Mouse (Mus musculus) Patski (cell line): Measurements from ENCODE around the gene Ptdss2. TPM values are rescaled to one million over a fixed set of nuclear protein-coding genes. Genes with fewer than 3 reads are reported as not detected.

Experiments used
- ATAC-seq: fragments of 100-300 bp; one replicate; pipeline ENCODE4 v1.8.0; 2021
- CTCF ChIA-PET: fragments of 350-600 bp; sonication (Branson Sonifier 250); formaldehyde crosslinking; loops from one replicate; lab custom pipeline; 2022; ENCODE audit warnings: inconsistent platforms; lab: Charles Lee
- POLR2A ChIA-PET: fragments of 350-600 bp; sonication (Branson Sonifier 250); formaldehyde crosslinking; loops from one replicate; lab custom pipeline; 2022; ENCODE audit warnings: antibody characterized with exemption, inconsistent platforms; lab: Charles Lee
- DNase-seq: peaks from one replicate; pipeline ENCODE4 v3.0.0-alpha.2; 2011; ENCODE audit warnings: low read depth, low spot score
- H3K27me3 ChIP-seq: fragments of 371-371 bp; one replicate; pipeline ENCODE4 v1.5.1; 2021
- CTCF ChIP-seq: fragments of 100-300 bp; IDR thresholded peaks from one replicate; pipeline ENCODE4 v1.5.1; 2021
- in situ Hi-C: fragments of 300-500 bp; cut with MboI; formaldehyde crosslinking; loops from 3 replicates; pipeline ENCODE4 v1.11.1; 2018; ENCODE audit warnings: low pct_unique_long_range_greater_than_20kb, mixed read lengths
- polyA plus RNA-seq: library from polyadenylated mRNA; unstranded; gene quantifications from one replicate; pipeline ENCODE4 v1.2.3, GENCODE M21; 2021

The Ptdss2 gene
- polyA plus RNA-seq, 1 experiment from 2014 or later, result 96.0 TPM

- DNase-seq, result no peak
- peak; percentile 34 for ATAC-seq
- H3K27me3 ChIP-seq, result no peaks in the 10 kb centered on the region
- no peak for TF ChIP-seq CTCF
- ChIA-PET CTCF (interaction anchor here (1.8 kb wide), 1 partner anchor 29 kb away, joined by 4 read pairs; no protein-coding TSS in a partner anchor), POLR2A (no interaction called here)
- in situ Hi-C loops, result no loop called here
Measured at GRCm38 (mm10) chr7:141094487-141095205, 27.5 kb upstream of the Ptdss2 start.

GRCm38 (mm10) chr7:141096021-141096420 lies 26.2 kb upstream of the Ptdss2 start:
- TF ChIP-seq CTCF, result no peak
- ATAC-seq, result no peak
- CTCF ChIA-PET, result no interaction called here
- POLR2A ChIA-PET, result interaction anchor here (0.7 kb wide), 1 partner anchor 24 kb away, joined by 3 read pairs; no protein-coding TSS in a partner anchor
- H3K27me3 ChIP-seq, result peaks cover 6% of the 10 kb centered on the region
- in situ Hi-C loops, result no loop called here
- no peak for DNase-seq

GRCm38 (mm10) chr7:141096649-141097056 lies 25.5 kb upstream of the Ptdss2 start:
- ChIA-PET POLR2A (no interaction called here), CTCF (no interaction called here)
- no peak for TF ChIP-seq CTCF
- peaks cover 6% of the 10 kb centered on the region for H3K27me3 ChIP-seq
- in situ Hi-C loops, result no loop called here
- ATAC-seq (no peak), DNase-seq (no peak)

- CTCF ChIA-PET, result no interaction called here
- ATAC-seq (no peak), DNase-seq (no peak)
- H3K27me3 ChIP-seq, result peaks cover 6% of the 10 kb centered on the region
- in situ Hi-C loops, result no loop called here
- TF ChIP-seq CTCF, result no peak
- POLR2A ChIA-PET, result no interaction called here
Measured at GRCm38 (mm10) chr7:141097177-141097576, 25.0 kb upstream of the Ptdss2 start.

- no peak for TF ChIP-seq CTCF
- peaks cover 6% of the 10 kb centered on the region for H3K27me3 ChIP-seq
- ATAC-seq (no peak), DNase-seq (no peak)
- ChIA-PET CTCF (no interaction called here), POLR2A (no interaction called here)
- in situ Hi-C loops, result no loop called here
Measured at GRCm38 (mm10) chr7:141099911-141100691, 22.1 kb upstream of the Ptdss2 start, which contains the start of gene Sigirr. Gene Sigirr (minus strand): TSS chr7:141100572.

- ChIA-PET CTCF (no interaction called here), POLR2A (no interaction called here)
- ATAC-seq (no peak), DNase-seq (no peak)
- H3K27me3 ChIP-seq, result peaks cover 6% of the 10 kb centered on the region
- in situ Hi-C loops, result no loop called here
- TF ChIP-seq CTCF, result no peak
Measured at GRCm38 (mm10) chr7:141103161-141103560, 19.0 kb upstream of the Ptdss2 start.

- TF ChIP-seq CTCF, result no peak
- no peak for ATAC-seq
- H3K27me3 ChIP-seq, result no peaks in the 10 kb centered on the region
- CTCF ChIA-PET, result no interaction called here
- POLR2A ChIA-PET, result no interaction called here
- in situ Hi-C loops, result no loop called here
- no peak for DNase-seq
Measured at GRCm38 (mm10) chr7:141115874-141116273, 6.3 kb upstream of the Ptdss2 start.

- CTCF ChIA-PET, result no interaction called here
Measured at GRCm38 (mm10) chr7:141117636-141118035, 4.5 kb upstream of the Ptdss2 start, which contains the start of gene Ano9. Gene Ano9 (minus strand): TSS chr7:141117806.

GRCm38 (mm10) chr7:141119487-141119886 lies 2.7 kb upstream of the Ptdss2 start:
- in situ Hi-C loops, result no loop called here

More at GRCm38 (mm10) chr7:141117636-141118035, 4.5 kb upstream of the Ptdss2 start, which contains the start of gene Ano9:
- no peaks in the 10 kb centered on the region for H3K27me3 ChIP-seq
- DNase-seq (no peak), ATAC-seq (no peak)
- in situ Hi-C loops, result no loop called here
- POLR2A ChIA-PET, result no interaction called here
- TF ChIP-seq CTCF, result no peak

GRCm38 (mm10) chr7:141120605-141121004 lies 1.6 kb upstream of the Ptdss2 start:
- TF ChIP-seq CTCF, result no peak
- DNase-seq, result no peak
- ChIA-PET CTCF (no interaction called here), POLR2A (no interaction called here)
- no peak for ATAC-seq
- no peaks in the 10 kb centered on the region for H3K27me3 ChIP-seq
- in situ Hi-C loops, result no loop called here

More at GRCm38 (mm10) chr7:141119487-141119886, 2.7 kb upstream of the Ptdss2 start:
- DNase-seq, result no peak
- TF ChIP-seq CTCF, result no peak
- no peaks in the 10 kb centered on the region for H3K27me3 ChIP-seq
- ChIA-PET CTCF (no interaction called here), POLR2A (interaction anchor here (1.0 kb wide), 1 partner anchor 111 kb away, joined by 3 read pairs; no protein-coding TSS in a partner anchor)
- ATAC-seq, result no peak

- no peaks in the 10 kb centered on the region for H3K27me3 ChIP-seq
- ChIA-PET CTCF (no interaction called here), POLR2A (no interaction called here)
- in situ Hi-C loops, result no loop called here
- no peak for DNase-seq
- TF ChIP-seq CTCF, result no peak
- ATAC-seq, result no peak
Measured at GRCm38 (mm10) chr7:141121051-141121531, 1.1 kb upstream of the Ptdss2 start.
